Mouse (Mus musculus): ENCODE measurements around the gene Rala. TPM values are rescaled to one million over a fixed set of nuclear protein-coding genes. Genes with fewer than 3 reads are reported as not detected.

The Rala gene
- polyA plus RNA-seq (2015; fragmentation: Nextera tagmentation; extraction: Ambion mirVana) = 89.7 and 98.9 TPM in 2 replicates

GRCm38 (mm10) chr13:17944078-17944917 is at the start of gene Rala:
Gene Rala, minus strand, starts transcription at chr13:17944239.

GRCm38 (mm10) chr13:17992697-17993514 is 48.9 kb upstream of the Rala start, which contains the start of gene Yae1d1:
Gene Yae1d1, minus strand, starts transcription at chr13:17993349.

Other genes starting within 250 kb of the Rala start
- 29.8 and 33.5 TPM in 2 replicates for gene Mplkip, start 249.0 kb downstream of the Rala start, polyA plus RNA-seq (2015; fragmentation: Nextera tagmentation; extraction: Ambion mirVana)
- 9.4 and 13.9 TPM in 2 replicates for gene Sugct, start 248.7 kb downstream of the Rala start, polyA plus RNA-seq (2015; fragmentation: Nextera tagmentation; extraction: Ambion mirVana)
- 7.7 and 8.1 TPM in 2 replicates for gene Cdk13, start 139.1 kb downstream of the Rala start, polyA plus RNA-seq (2015; fragmentation: Nextera tagmentation; extraction: Ambion mirVana)
- gene Yae1d1, start 49.1 kb upstream of the Rala start, polyA plus RNA-seq (2015; fragmentation: Nextera tagmentation; extraction: Ambion mirVana) = 45.1 and 48.3 TPM in 2 replicates

Measured in urinary bladder, postnatal 0 days (tissue).